Mouse (Mus musculus) bone marrow, adult 2 months (tissue): ENCODE data around the gene Faf1.

Experiments used
- CTCF ChIP-seq: fragments of 200-500 bp; IDR thresholded peaks from 2 replicates; pipeline ENCODE4 v1.5.1; 2011; ENCODE audit warnings: low read length, control low read depth; ENCODE audit not compliant: control insufficient read depth, insufficient read depth
- POLR2A ChIP-seq: fragments of 200-500 bp; IDR thresholded peaks from 2 replicates; pipeline ENCODE4 v1.6.1; 2011; ENCODE audit warnings: low read depth, mild to moderate bottlenecking, control low read depth, low read length, borderline replicate concordance; ENCODE audit not compliant: control insufficient read depth

DNA sequence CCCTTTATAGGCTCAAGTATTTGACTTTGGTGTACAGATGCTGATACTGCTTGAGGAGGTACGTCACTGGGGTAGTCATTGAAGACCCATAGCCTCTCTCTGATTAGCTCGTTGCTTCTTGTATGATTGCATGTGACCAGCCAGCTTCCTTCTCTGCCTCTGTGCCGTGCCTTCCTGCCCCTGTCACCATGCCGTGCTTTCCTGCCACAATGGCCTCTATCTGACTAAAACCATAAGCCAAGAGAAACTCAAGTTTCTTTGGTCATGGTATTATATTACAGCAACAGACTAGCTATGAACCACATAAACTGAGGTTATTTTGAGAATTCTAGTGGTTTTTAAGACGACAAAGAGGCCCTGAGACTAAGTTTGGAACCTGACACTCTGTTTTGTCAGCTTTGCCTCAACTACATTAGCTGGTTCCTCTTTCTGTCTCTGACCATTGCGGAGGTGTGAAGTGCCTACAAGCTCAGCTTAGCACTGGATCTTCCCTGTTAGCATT, 211.5 kb downstream of the Faf1 start:
- TF ChIP-seq POLR2A = no peak
- no peak for TF ChIP-seq CTCF
